Mouse (Mus musculus) brain, embryonic 18.5 days (tissue): ENCODE results near the gene Ece2.
"Not testable (repeated sequence)": the region's sequence is repeated elsewhere in the genome, so short reads cannot be mapped to it uniquely, and the experiment has no call there.

Source experiments
- DNase-seq: peaks from one replicate; pipeline ENCODE4 v3.0.0-alpha.2; 2012; ENCODE audit warnings: low read depth, low spot score

Ece2 gene

GRCm38 (mm10) chr16:20621991-20622685, 7.5 kb upstream of the Ece2 start:
- DNase-seq = no peak

GRCm38 (mm10) chr16:20623211-20623610, 6.4 kb upstream of the Ece2 start:
- DNase-seq = no peak

- DNase-seq = peak; percentile 75
Observed at GRCm38 (mm10) chr16:20628871-20629391, 697 bp upstream of the Ece2 start.

GRCm38 (mm10) chr16:20637410-20637809, 7.8 kb downstream of the Ece2 start:
- no peak for DNase-seq

- no peak for DNase-seq
Observed at GRCm38 (mm10) chr16:20638367-20638766, 8.7 kb downstream of the Ece2 start.

- no peak for DNase-seq
Observed at GRCm38 (mm10) chr16:20642161-20642560, 12.5 kb downstream of the Ece2 start.

GRCm38 (mm10) chr16:20643911-20644310, 14.3 kb downstream of the Ece2 start:
- no peak for DNase-seq

GRCm38 (mm10) chr16:20651076-20651946, 21.7 kb downstream of the Ece2 start, which contains the start of gene Psmd2:
TSS of gene Psmd2 (plus strand) at chr16:20651652.
- DNase-seq = peak; percentile 87

- no peak for DNase-seq
Observed at GRCm38 (mm10) chr16:20651947-20652310, 22.3 kb downstream of the Ece2 start.

GRCm38 (mm10) chr16:20653315-20653714, 23.7 kb downstream of the Ece2 start:
- no peak for DNase-seq

- DNase-seq = no peak
Observed at GRCm38 (mm10) chr16:20657661-20658060, 28.0 kb downstream of the Ece2 start.

GRCm38 (mm10) chr16:20668013-20668412, 38.4 kb downstream of the Ece2 start, which contains the start of gene Eif4g1:
TSS of gene Eif4g1 (plus strand) at chr16:20668313.
- not testable (repeated sequence) for DNase-seq

- DNase-seq = no peak
Observed at GRCm38 (mm10) chr16:20670291-20670690, 40.7 kb downstream of the Ece2 start.

- DNase-seq = no peak
Observed at GRCm38 (mm10) chr16:20671886-20672285, 42.3 kb downstream of the Ece2 start.

- peak; percentile 84 for DNase-seq
Observed at GRCm38 (mm10) chr16:20672500-20672902, 42.9 kb downstream of the Ece2 start.

- no peak for DNase-seq
Observed at GRCm38 (mm10) chr16:20672965-20673705, 43.5 kb downstream of the Ece2 start.

- DNase-seq = no peak
Observed at GRCm38 (mm10) chr16:20673706-20674303, 44.2 kb downstream of the Ece2 start.

- DNase-seq = no peak
Observed at GRCm38 (mm10) chr16:20675213-20675612, 45.6 kb downstream of the Ece2 start.

- DNase-seq = no peak
Observed at GRCm38 (mm10) chr16:20676702-20677101, 47.1 kb downstream of the Ece2 start.

GRCm38 (mm10) chr16:20677380-20677779, 47.8 kb downstream of the Ece2 start:
- DNase-seq = no peak

- DNase-seq = no peak
Observed at GRCm38 (mm10) chr16:20677974-20678675, 48.5 kb downstream of the Ece2 start.
